Mouse (Mus musculus): ENCODE results near the gene Zbtb17. TPM values are rescaled to one million over a fixed set of nuclear protein-coding genes. Genes with fewer than 3 reads are reported as not detected.

The Zbtb17 gene
- total RNA-seq, 2 experiments from 2014 or later, result 42.1 to 43.3 TPM

DNA sequence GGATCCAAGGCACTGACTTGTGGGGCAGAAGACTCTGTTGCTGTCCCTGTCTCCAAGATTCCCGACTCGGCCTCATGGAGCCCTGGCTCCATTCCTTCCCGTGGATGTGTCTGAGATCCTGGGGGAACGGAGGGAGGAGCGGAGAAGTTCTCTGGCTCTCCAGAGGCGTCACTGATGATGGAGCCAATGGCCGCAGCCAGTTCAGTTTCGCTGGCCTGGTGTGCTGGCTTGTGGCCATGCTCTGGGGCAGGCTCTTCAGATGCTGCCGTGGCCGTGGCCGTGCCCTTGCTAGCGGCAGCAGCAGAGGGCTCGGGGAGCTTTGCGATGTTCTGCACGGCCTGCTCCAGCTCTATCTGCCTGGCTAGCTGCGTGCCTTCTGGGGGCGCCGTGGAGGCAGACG is 30.0 kb downstream of the Zbtb17 start:
- intact Hi-C loops (cut with DNase I), result no loop called here
- no peak for DNase-seq (ENCODE audit: low spot score in 2 of 2)

DNA sequence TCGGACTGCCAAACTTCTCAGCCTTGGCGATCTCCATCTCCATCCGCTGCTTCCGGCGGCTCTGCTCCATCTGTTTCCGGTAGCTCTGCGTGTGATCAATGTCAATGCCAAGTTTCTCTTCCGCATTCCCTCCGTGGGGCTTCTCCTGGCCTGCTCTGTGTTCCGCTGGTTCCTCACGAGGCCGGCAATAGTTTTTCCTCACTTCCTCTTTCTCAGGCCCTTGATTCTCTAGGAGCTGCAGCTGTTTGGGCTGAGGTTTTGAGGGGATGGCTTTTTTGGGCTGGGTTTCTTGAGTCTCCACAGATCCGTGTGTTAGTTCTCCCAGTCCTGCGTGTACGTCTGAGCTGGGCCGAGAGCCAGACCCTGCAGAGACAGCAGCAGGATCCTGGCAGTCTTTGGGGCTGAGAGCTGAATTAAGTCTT is 33.2 kb downstream of the Zbtb17 start:
- DNase-seq (ENCODE audit: low spot score in 2 of 2), result peak; percentile 66 to 91
- intact Hi-C loops (cut with DNase I), result loop anchor here (5.0 kb wide), 1 partner anchor 60 kb away; the partner anchor contains the start of gene Spen

DNA sequence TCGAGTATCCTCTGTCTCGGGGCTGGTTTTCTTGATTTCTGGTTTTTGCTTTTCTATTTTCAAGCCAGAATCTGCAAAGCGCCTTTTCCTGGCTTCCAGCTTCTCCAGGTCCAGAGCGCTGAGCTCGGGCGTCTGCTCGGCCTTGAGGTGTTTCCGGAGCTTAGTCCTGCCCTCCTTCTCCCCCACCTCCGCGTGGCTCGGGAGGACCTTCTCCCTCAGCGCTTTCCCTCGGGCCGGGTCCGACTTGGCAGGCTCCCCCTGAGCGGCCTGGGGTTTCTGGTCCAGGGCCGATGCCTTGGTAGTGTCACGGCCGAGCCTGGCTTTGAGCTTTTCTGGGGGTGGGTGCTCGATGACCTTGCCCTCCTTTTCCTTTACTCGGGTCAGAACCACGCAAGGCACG is 33.8 kb downstream of the Zbtb17 start:
- no peak for DNase-seq (ENCODE audit: low spot score in 2 of 2)
- intact Hi-C loops (cut with DNase I), result loop anchor here (5.0 kb wide), 1 partner anchor 59 kb away; the partner anchor contains the start of gene Spen

DNA sequence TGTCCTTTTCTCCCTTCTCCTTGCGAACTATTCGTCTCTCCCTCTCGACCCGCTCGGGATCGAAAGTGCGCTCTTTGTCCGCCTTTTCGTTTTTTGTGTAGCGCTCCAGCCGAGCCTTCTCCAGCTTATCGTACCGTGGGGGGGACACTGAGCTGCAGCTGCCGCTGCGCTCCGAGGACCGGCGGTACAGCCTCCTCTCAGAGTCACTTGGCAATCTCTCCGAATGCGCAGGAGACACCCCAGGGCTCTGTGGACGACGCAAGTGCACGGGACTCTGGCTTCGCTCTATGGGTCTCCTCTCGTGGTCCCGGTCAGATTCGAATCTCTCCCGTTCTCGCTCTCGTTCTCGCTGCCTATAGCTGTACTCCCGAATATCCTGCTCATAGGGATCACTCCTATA is 34.3 kb downstream of the Zbtb17 start:
- DNase-seq (ENCODE audit: low spot score in 2 of 2), result no peak
- intact Hi-C loops (cut with DNase I), result loop anchor here (5.0 kb wide), 1 partner anchor 59 kb away; the partner anchor contains the start of gene Spen

DNA sequence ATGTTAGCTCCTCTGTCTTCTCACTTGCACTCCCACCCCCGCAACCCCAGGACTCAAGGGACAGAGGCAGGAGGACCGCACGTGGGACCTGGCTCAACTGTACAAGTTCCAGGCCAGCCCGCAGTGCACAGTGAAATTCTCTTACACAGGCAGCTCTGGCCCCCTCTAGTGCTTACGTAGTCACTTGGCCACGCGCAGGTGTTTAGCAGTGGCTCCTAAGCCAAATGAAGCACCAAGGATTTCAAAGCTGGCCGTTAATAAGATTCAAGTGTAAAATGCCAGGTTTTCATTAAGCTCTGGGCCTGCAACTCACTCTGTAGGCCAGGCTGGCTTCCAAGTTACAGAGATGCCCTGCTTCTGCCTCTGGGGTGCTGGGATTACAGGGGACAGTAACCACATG is 35.0 kb downstream of the Zbtb17 start:
- no peak for DNase-seq (ENCODE audit: low spot score in 2 of 2)
- intact Hi-C loops (cut with DNase I), result loop anchor here (5.0 kb wide), 1 partner anchor 58 kb away; the partner anchor contains the start of gene Spen

DNA sequence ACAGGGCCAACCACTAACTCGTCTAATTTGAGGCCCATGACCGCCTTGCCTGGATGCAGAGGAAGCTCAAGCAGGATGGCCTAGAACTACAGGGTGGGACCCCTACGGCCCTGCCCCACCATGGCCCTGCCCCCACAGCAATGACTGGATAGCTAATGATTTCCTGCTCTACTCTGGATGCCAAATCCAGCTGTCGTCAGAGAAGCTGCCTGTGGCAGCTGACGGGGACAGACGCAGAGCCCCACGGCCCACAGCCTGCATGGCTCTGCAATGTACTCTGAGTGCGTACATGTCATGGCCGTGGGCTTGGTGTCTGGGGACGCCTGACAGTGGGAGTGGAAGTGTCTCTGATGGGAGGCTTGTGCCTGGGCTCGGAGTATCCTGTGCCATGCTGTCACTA is 39.6 kb downstream of the Zbtb17 start:
- DNase-seq (ENCODE audit: low spot score in 2 of 2), result no peak
- intact Hi-C loops (cut with DNase I), result no loop called here

DNA sequence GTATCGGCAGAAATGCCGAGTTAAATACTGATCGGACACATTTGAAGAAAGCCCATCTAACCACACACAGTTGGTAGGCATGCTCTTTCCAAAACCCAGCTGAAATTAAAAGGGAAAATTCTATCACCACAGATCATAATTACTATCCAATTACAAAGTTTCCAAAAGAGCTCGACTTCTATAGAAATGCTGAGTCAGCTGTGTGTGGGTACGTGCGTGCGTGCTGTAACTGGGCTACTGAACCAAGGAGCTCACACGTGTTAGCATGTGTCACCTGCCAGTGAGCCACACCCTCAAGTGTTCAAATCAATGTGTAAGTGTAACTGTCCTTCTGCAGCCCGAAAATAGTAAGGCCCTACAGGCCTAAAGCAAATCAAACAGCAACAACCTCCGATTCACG is 43.1 kb downstream of the Zbtb17 start:
- intact Hi-C loops (cut with DNase I), result no loop called here
- DNase-seq (ENCODE audit: low spot score in 2 of 2), result no peak

DNA sequence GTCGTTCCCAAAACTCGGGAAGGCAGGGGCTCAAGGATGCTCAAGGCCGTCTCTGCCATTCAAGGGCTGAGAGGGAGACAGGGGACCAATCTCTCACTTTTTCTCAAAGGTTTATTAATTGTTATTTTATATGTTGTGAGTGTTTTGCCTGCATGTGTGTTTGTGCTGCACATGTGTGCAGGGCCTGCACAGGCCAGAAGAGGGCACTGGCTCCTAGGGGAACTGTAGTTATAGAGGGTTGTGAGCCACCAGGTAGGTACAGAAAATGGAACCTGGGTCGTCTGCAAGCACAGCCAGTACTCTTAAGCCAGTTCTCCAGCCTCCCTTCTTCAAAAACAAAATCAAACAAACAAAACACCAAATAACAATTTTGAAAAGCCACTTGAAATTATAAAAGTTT is 44.2 kb downstream of the Zbtb17 start:
- intact Hi-C loops (cut with DNase I), result no loop called here
- no peak for DNase-seq (ENCODE audit: low spot score in 2 of 2)

DNA sequence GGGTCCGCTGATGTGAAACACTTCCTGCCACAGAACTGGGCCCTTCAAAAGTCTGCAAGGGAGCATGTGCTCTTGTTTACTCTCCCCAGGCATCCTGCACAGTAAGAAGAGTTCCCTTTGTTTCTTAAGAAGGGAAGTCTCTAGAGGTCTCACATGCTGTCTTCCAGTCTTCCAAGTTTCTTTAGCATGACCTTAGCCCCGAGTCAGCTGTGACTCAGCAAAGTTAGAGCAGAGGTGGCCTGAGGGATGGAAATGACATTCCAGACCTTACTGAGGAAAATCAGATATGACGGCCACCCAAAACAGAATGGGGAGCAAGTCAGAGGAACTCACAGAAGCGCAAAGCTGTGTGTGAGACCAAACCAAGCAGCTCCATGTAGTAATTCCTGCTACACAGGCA is 56.2 kb downstream of the Zbtb17 start:
- intact Hi-C loops (cut with DNase I), result loop anchor here (5.0 kb wide), 1 partner anchor 37 kb away; the partner anchor contains the start of gene Spen
- no peak for DNase-seq (ENCODE audit: low spot score in 2 of 2)

DNA sequence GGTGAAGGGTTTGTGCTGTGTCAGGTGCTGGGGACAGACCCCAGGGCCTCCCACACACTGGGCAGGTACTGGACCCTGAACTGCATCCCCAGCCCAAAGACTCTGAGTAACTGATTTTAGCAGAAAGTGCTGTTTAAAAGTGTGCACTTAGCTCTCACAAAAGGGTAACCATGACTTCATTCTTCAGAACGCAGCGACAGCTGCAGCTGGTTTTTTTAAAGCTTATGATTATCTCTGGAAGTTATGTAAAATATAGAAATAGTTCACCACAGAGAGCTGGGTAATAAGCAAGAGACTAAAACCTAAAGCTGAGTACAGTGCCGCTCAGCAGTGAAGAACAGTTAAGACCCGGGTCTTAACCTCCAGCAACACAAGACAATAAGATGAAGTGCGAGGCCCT is 56.6 kb downstream of the Zbtb17 start:
- peak; percentile 52 to 84 for DNase-seq (ENCODE audit: low spot score in 2 of 2)
- intact Hi-C loops (cut with DNase I), result loop anchor here (5.0 kb wide), 1 partner anchor 36 kb away; the partner anchor contains the start of gene Spen

DNA sequence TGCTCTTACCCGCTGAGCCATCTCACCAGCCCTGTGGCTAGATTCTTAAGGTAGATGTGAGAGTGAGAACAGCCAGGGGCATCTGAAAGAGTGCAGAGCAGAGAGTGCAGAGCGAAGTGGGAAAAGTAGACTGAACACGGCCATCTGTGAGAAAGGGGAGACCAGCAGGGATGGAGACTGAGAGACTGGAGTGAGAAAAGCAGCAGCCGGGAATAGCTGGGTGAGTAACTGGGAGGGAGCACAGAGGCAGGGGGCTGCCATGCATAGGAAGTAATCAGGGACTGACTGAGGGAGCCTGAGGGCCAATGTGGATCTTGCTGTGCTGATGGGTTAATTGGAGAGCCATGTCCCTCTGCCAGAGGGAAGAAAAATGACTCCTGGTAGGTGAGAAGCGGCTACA is 58.3 kb downstream of the Zbtb17 start:
- intact Hi-C loops (cut with DNase I), result loop anchor here (5.0 kb wide), 1 partner anchor 35 kb away; the partner anchor contains the start of gene Spen
- peak in 1 of 2 experiments; percentile 56 for DNase-seq (ENCODE audit: low spot score in 2 of 2)

DNA sequence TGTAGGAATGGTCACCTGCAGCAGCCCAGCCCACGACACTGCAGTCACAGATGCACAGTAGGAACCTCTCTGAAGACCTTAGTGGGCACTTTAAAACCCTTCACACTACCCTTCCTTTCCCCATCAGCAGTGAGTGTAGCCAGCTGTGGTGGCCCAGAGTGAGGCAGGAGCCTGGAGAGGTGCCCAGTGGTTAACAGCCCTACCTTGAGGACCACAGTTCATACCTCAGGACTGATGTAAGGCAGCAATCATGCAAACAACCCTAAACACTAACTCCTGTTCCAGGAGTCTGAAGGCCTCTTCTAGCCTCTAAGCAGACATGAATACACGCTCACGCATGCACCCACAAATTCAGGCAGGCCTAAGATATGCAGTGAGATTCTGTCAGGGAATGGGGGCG is 60.0 kb downstream of the Zbtb17 start:
- DNase-seq (ENCODE audit: low spot score in 2 of 2), result no peak
- intact Hi-C loops (cut with DNase I), result loop anchor here (5.0 kb wide), 1 partner anchor 33 kb away; the partner anchor contains the start of gene Spen

DNA sequence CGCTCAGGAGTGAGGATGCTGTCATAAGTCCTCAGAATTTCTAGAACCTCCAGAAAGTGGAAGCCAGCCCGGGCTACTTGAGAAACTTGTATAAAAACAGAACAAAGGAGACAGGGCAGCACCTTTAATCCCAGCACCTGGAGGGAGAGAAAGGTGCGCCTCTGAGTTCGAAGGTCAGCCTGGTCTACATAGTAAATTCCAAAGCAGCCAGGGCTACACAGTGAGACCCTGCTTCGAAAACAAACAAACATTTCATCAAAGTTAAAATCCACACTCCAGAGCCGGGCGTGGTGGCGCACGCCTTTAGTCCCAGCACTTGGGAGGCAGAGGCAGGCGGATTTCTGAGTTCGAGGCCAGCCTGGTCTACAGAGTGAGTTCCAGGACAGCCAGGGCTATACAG is 61.4 kb downstream of the Zbtb17 start:
- intact Hi-C loops (cut with DNase I), result no loop called here
- no peak for DNase-seq (ENCODE audit: low spot score in 2 of 2)

DNA sequence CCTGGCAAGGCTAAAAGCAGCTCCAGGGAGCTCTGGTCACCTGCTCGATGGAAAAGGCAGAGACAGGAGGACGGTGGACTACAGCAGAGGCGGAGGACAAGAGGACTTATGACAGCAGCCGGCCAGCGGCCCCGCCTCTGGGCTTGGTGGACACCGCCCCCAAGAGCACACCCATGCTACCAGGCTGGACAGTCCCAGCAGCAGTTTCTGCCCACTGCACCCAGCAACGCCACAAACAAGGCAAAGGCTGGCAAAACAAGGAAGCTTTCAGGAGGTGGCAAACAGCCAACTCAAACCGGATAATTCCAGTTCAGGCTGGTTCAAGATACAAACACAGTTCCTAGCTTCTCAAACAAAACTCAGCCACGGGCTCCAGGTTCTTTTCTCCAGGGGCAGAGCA is 61.9 kb downstream of the Zbtb17 start:
- peak; percentile 70 to 75 for DNase-seq (ENCODE audit: low spot score in 2 of 2)
- intact Hi-C loops (cut with DNase I), result no loop called here

DNA sequence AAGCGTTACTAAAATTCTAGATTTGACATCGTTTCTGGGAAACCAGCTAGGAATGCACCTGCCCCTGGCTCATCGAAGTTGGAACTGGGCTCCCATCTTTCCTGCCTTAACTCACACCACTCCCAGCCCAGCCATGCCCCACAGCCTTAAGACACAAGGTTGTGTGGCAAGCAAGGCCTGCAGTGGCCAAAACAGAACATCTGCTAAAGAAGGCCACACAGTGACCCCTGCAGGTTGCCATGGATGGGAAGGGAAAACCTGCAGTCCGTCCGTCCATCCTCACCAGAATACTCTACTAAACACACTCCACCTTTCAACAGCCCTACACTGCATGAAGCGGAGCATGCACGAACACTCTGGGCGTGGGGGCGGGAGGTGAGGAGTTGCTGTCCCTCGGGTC is 62.4 kb downstream of the Zbtb17 start:
- no peak for DNase-seq (ENCODE audit: low spot score in 2 of 2)
- intact Hi-C loops (cut with DNase I), result no loop called here

DNA sequence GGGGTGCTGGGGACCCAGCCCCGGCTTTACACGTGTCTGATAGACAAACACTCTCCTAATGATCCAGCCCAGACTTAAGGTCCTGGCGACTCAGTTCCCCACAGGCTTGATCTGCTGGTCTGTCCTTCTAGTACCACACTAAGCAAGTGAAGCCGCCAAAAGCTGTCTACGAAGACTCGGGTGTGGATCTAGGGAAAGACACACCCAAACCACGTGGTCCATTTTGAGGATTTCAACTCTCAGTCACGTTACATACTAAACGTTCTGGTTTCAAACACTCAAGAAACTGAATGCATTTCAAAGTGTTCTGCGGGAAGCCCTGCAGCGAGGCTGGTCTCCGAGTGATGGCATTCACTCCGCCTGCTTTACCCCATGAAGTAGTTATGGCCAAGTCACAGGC is 66.0 kb downstream of the Zbtb17 start:
- DNase-seq (ENCODE audit: low spot score in 2 of 2), result no peak

DNA sequence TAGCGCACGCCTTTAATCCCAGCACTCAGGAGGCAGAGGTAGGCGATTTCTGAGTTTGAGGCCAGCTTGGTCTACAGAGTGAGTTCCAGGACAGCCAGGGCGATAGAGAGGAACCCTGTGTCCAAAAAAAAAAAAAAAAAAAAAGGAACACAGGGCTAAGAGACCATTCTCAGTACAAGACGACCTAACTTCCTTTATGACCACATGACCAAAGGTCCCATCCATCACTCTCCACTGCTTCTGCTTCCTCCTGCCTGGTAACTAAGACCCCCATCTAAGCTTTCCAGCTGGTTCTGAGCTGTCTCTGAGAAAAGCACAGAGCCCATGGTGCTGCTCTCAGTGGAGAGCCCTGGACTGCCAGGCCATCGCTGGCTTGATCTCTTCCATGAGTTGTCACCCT is 67.7 kb downstream of the Zbtb17 start:
- intact Hi-C loops (cut with DNase I), result no loop called here
- DNase-seq (ENCODE audit: low spot score in 2 of 2), result no peak

More for the DNA sequence above, 66.0 kb downstream of the Zbtb17 start:
- intact Hi-C loops (cut with DNase I), result no loop called here

DNA sequence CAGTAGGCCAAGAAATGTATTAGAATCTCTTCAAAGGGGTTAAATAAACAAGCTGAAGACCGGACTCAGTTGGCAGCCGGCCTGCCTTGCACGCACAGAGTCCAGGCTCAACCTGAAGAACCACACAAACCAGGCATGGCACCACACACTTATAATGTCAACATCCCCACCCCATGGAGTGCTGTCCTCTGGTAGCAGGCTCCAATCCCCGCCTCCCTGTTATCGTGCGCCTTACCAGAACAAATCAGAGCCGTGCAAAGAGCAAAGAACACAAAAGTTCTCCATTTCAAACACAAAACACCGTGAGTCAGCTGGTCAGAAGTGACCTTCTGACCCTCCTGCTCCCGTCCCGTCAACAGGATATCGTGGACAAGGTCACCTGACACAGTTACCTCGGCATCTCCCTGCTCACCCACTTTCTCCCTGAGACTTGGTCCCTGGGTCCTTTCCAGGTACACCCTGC is 69.8 kb downstream of the Zbtb17 start:
- no peak for DNase-seq (ENCODE audit: low spot score in 2 of 2)
- intact Hi-C loops (cut with DNase I), result no loop called here

Measured in left cerebral cortex, postnatal 25 days (tissue).